Mouse (Mus musculus) hindbrain, embryonic 13.5 days (tissue): ENCODE measurements around the gene Surf1. TPM values are rescaled to one million over a fixed set of nuclear protein-coding genes. Genes with fewer than 3 reads are reported as not detected.

ENCODE experiments used
- ATAC-seq: fragments of 200-750 bp; cut with Nextera tagmentation; 2 replicates; pipeline ENCODE4 v1.8.0; 2017; ENCODE audit warnings: moderate TSS enrichment; ENCODE audit not compliant: low FRiP score
- H3K27ac ChIP-seq: fragments of 300-500 bp; sonication (generic); 2 replicates; pipeline ENCODE4 v1.5.1; 2015; ENCODE audit warnings: inconsistent platforms, mild to moderate bottlenecking, moderate library complexity
- H3K27me3 ChIP-seq: fragments of 300-500 bp; sonication (generic); 2 replicates; pipeline ENCODE4 v1.6.1; 2015; ENCODE audit warnings: mild to moderate bottlenecking, inconsistent platforms
- H3K36me3 ChIP-seq: fragments of 300-500 bp; sonication (generic); 2 replicates; pipeline ENCODE4 v1.6.1; 2015; ENCODE audit warnings: mild to moderate bottlenecking, inconsistent platforms
- H3K4me1 ChIP-seq: fragments of 300-500 bp; sonication (generic); replicated peaks from 2 replicates; pipeline ENCODE4 v1.6.1; 2015; ENCODE audit warnings: inconsistent platforms
- H3K4me2 ChIP-seq: fragments of 300-500 bp; sonication (generic); 2 replicates; pipeline ENCODE4 v1.6.1; 2015; ENCODE audit warnings: inconsistent platforms, mild to moderate bottlenecking, moderate library complexity
- H3K4me3 ChIP-seq: fragments of 300-500 bp; sonication (generic); 2 replicates; pipeline ENCODE4 v1.5.1; 2015; ENCODE audit warnings: mild to moderate bottlenecking, inconsistent platforms
- H3K9ac ChIP-seq: fragments of 300-500 bp; sonication (generic); 2 replicates; pipeline ENCODE4 v1.6.1; 2015; ENCODE audit warnings: mild to moderate bottlenecking, inconsistent platforms
- H3K9me3 ChIP-seq: fragments of 300-500 bp; sonication (generic); 2 replicates; pipeline ENCODE4 v1.6.1; 2016; ENCODE audit warnings: inconsistent platforms
- WGBS: fragments of 180-500 bp; shearing (Covaris S2); methylation state at CpG from one replicate; pipeline ENCODE4 v1.1.7; 2015; 5-methylcytosine and 5-hydroxymethylcytosine counted together
- polyA plus RNA-seq: library from polyadenylated mRNA; unstranded; fragments of >200 nt; fragmentation: Nextera tagmentation; extraction: Ambion mirVana; gene quantifications from 2 replicates; pipeline ENCODE4 v1.2.1, GENCODE M21; 2015

Gene Surf1
- 77.4 and 85.5 TPM in 2 replicates for polyA plus RNA-seq

DNA sequence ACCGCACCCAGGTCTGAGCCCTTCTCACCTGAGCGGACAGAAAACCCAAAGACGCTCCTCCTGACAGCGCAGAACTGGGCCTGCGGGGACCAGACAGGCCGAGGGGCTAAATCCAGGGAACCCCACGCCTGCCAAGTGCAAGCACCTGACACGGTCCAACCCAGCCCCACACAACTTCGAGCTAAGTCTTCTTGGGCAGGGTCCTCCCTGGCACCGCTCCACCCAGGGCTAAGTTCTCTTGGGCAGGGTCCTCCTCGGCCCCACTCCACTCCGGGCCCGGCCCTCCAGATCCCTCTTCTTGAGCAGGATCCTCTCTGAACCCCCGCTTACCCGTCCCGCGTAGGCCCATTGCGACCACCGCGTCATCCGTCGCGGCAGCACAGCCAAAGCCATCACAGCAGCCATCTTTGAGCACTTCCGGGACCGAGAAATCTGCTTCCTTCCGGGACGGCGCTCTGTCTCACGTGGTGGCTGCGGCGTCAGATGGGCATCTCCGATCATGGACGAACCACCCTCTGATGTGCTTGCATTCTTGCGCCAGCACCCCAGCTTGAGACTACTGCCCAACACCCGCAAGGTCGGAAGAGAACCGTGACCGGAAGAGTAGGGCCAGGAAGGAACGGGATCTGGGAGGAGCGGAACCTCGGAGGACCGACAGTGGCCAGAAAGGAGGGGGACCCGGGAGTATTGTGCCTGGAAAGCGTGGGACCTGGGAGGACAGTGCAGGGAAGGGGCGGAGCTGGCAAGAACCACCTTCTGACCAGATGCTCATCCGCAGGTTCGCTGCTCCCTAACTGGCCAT is at the start of gene Surf1, which contains the start of gene Surf2:
Gene Surf1, minus strand, starts transcription at position 604 of the 802 bp plus-strand sequence.
Gene Surf2, plus strand, starts transcription at position 441 of the 802 bp plus-strand sequence.
- H3K4me3 ChIP-seq = peak within 1 kb of the TSS; percentile 62
- H3K27ac ChIP-seq = peak within 1 kb of the TSS; percentile 83
- no peaks in the 10 kb centered on the region for H3K9me3 ChIP-seq
- H3K27me3 ChIP-seq = no peaks in the 10 kb centered on the region
- peaks cover 70% of the 10 kb centered on the region for H3K36me3 ChIP-seq
- peak within 1 kb of the TSS; percentile 100 for H3K4me2 ChIP-seq
- peak; percentile 80 for ATAC-seq
- H3K9ac ChIP-seq = peak within 1 kb of the TSS; percentile 91
- peaks cover 51% of the 10 kb centered on the region for H3K4me1 ChIP-seq
- WGBS = 2% methylated on average over 47 of the region's 47 CpGs

DNA sequence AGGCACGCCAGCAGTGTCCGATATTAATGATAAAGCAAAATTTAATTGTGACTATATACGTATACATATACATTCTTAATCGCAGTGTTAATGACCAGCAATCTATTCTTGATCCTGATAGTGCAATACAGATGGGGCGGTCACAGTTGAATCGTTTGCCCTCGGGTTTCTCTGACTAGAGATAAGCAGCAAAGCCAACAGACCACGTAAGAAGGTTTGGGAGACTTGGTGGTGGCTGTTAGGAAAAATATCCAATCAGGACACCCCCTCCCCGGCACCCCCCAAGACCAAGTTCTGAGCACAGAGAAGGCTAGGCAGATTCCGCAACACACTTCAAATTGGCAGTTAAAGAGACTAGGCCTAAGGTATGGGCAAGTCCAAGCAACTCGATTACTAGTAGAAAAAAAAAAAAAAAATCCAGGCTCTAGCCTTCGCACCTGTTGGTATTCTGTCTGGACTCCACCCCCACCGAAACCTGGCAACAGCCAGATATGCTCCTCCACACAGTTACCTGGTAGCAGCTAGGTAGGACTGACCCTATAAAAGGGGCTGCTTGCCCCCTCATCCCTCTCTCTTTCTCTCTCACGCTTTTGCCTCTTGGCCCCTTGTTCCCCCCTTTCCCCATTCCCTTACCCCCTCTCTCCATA is 48.5 kb upstream of the Surf1 start:
- H3K9ac ChIP-seq = peak overlapping the region; percentile 80
- peak; percentile 55 for ATAC-seq
- H3K4me1 ChIP-seq = peaks cover 36% of the 10 kb centered on the region
- no peaks in the 10 kb centered on the region for H3K9me3 ChIP-seq
- peaks cover 19% of the 10 kb centered on the region for H3K36me3 ChIP-seq
- WGBS = 15% methylated on average over 14 of the region's 14 CpGs
- peak overlapping the region; percentile 94 for H3K4me2 ChIP-seq
- peak overlapping the region; percentile 98 for H3K27ac ChIP-seq
- no peaks in the 10 kb centered on the region for H3K27me3 ChIP-seq
- peak overlapping the region; percentile 58 for H3K4me3 ChIP-seq

DNA sequence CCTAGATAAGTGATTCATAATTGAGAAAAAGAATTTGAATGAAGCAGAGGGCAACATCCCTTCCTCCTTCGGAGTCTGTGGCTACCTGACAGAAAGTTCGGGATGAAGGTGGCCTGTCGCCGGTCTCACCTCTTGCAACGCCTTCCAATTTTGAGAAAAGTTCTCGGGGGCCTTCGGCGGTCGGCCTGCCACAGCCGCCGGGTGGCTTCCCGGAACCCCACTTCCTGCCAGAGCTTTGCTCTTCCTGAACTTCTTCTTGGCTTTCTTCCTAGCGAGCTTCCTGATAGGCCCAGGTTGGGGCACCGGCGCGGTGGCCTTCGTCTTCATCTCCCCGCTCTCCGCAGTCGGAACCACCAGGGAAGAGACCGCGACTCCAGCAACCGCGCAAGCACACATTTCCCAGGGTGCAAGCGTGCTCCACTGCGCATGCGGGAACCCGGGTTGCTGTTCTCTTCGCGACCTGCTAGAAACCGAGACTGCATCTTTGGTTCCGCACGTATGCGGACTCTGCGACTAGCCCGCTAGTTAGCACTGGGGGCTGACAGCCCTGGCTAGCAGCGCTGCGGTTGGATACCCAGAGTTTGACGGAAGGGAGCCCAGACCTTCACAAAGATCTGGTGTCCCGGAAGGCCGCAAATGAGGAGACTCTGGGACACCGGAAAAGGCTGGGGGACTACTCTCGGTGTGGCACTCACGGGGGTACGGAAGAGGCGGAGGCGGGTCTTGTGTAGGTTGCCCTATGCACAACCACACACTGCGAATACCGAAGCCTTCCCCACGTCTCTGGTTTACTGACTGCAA is 47.8 kb upstream of the Surf1 start, which contains the start of gene Rexo4:
Gene Rexo4, minus strand, starts transcription at position 464 of the 801 bp plus-strand sequence.
- Histone ChIP-seq H3K36me3 (peaks cover 24% of the 10 kb centered on the region), H3K9me3 (no peaks in the 10 kb centered on the region), H3K27ac (peak within 1 kb of the TSS; percentile 98), H3K9ac (peak within 1 kb of the TSS; percentile 80), H3K4me3 (peak within 1 kb of the TSS; percentile 58), H3K27me3 (no peaks in the 10 kb centered on the region), H3K4me2 (peak within 1 kb of the TSS; percentile 94), H3K4me1 (peaks cover 36% of the 10 kb centered on the region)
- peak; percentile 98 for ATAC-seq
- under 1% methylated on average over 50 of the region's 50 CpGs for WGBS

DNA sequence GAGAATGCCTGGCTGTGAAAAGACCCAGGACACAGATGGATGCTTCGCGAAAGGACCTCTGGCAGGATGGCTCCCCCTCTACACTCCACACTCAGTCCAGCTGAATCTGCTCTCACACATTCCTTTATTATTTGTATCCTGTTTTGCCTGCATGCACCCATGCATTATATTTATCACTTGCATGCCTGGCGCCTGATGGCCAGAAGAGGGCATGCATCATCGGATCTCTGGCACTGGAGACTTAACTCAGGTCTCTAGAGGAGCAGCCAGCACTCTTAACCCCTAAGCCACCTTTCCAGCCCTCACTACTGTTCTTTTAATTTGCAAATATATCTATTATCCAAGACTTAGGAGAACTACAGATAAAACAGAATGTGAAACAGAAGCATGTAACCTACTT is 44.4 kb upstream of the Surf1 start:
- Histone ChIP-seq H3K36me3 (peaks cover 55% of the 10 kb centered on the region), H3K9me3 (no peaks in the 10 kb centered on the region), H3K27ac (no peak overlapping the region), H3K4me2 (no peak overlapping the region), H3K4me3 (no peak overlapping the region), H3K27me3 (no peaks in the 10 kb centered on the region), H3K4me1 (peaks cover 36% of the 10 kb centered on the region), H3K9ac (no peak overlapping the region)
- ATAC-seq = no peak
- 78% methylated on average over 4 of the region's 4 CpGs for WGBS

DNA sequence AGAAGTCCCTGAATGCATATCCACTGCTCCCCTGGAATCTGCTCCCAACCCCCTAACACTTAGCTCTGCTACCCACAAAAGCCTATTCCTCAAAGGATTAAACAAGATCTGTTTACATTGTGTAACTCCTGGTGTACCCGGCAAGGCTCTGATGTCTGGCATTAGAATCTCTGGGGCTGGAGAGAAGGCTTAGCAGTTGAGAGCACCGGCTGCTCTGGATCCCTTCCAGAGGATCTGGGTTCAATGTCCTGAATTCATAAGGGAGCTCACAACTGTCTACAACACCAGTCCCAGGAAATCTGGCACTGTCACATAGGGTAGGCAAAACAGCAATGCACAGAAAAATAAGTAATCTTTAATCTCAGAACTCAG is 41.1 kb upstream of the Surf1 start:
- H3K4me3 ChIP-seq = no peak overlapping the region
- no peaks in the 10 kb centered on the region for H3K27me3 ChIP-seq
- no peak overlapping the region for H3K4me2 ChIP-seq
- no peak for ATAC-seq
- H3K9me3 ChIP-seq = no peaks in the 10 kb centered on the region
- no peak overlapping the region for H3K27ac ChIP-seq
- 100% methylated on average over 2 of the region's 2 CpGs for WGBS
- no peak overlapping the region for H3K9ac ChIP-seq
- peaks cover 20% of the 10 kb centered on the region for H3K4me1 ChIP-seq
- H3K36me3 ChIP-seq = peaks cover 88% of the 10 kb centered on the region

DNA sequence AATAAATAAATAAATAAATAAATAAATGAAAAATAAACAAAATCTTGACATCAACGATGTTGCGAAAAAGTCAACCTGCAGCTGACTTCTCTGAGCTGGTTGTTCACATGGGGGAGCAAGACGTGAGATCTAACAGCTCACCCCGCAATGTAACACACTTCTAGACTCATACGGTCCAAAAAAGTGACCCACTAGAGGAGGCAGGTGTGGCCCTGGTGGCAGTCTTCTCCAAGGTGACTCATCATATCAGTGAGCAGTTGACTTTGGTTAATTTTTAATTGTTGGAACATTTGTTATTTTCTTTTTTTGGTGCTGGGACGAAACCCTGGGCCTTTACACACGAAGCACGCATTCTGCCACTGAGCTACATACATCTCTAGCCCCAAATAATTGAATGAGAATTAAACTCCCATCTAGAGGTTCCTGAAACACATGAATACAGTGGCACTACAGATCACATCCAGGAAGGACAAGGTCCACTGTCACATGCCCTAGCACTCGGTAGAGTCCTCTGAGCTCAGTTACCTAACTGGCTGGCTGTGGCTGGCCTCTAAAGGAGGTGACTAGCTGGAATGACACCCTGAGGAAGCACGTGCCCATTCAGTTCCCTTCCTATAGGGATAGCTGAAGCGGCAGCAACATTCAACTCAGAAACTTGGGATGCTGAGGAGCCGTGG is 40.6 kb upstream of the Surf1 start:
- Histone ChIP-seq H3K4me2 (no peak overlapping the region), H3K9ac (no peak overlapping the region), H3K27me3 (no peaks in the 10 kb centered on the region), H3K36me3 (peaks cover 89% of the 10 kb centered on the region), H3K4me1 (peaks cover 15% of the 10 kb centered on the region), H3K9me3 (no peaks in the 10 kb centered on the region), H3K4me3 (no peak overlapping the region), H3K27ac (no peak overlapping the region)
- WGBS = 93% methylated on average over 12 of the region's 12 CpGs
- no peak for ATAC-seq

DNA sequence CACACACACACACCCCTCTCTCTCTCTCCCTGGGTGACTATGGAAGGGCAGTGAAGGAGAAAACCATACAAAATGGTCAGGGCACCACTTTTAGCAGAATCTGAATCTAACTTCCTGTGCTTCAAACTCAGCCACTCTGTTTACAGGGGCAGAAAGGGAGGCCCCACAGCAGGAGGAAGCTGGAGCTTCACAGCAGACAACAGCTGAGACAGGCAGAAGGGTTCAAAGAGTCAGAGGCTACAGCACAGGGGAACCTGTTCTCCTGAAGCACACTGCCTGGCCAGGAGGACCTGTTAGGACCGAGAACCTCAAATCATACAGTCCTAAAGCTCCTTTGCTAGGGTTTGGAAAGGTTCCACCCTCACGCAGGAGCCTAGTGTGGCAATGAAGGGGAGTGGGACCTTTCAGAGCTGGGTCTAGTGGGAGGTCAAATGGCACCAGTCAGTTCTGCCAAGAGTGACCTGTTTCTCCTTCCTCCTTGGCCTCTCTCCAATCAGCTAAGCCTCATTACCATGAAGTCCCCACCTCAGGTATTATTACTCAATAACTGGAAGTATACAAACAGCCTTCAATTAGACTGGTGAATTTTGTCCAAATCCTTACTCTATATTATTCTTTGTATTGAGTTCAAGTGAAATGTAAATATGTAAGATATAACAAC is 38.5 kb upstream of the Surf1 start:
- WGBS = 96% methylated on average over 2 of the region's 2 CpGs
- H3K9ac ChIP-seq = no peak overlapping the region
- no peaks in the 10 kb centered on the region for H3K9me3 ChIP-seq
- H3K27me3 ChIP-seq = no peaks in the 10 kb centered on the region
- ATAC-seq = no peak
- peaks cover 94% of the 10 kb centered on the region for H3K36me3 ChIP-seq
- H3K4me3 ChIP-seq = no peak overlapping the region
- H3K4me2 ChIP-seq = no peak overlapping the region
- no peaks in the 10 kb centered on the region for H3K4me1 ChIP-seq
- no peak overlapping the region for H3K27ac ChIP-seq

DNA sequence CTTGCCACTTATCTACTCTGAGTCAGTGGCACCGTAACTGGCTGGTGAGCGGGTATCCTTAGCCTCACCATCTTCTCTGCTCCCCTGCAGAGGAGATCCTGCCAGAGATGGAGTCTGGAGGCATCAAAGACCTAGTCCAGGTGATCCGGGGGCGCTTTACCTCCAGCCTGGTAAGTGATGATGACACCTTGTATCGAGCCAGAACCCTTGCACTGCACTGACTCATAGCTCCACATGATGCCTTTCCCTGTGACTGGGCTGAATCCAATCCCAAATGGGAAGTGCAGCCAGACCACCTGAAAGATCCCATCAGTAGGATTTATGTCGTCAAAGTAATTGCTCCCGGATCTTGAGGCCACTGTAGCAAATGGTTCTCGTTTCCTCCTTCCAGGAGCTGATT is 36.5 kb upstream of the Surf1 start:
- Histone ChIP-seq H3K4me1 (no peaks in the 10 kb centered on the region), H3K27me3 (no peaks in the 10 kb centered on the region), H3K27ac (no peak overlapping the region), H3K9me3 (no peaks in the 10 kb centered on the region), H3K9ac (no peak overlapping the region), H3K4me2 (no peak overlapping the region), H3K4me3 (no peak overlapping the region), H3K36me3 (peaks cover 90% of the 10 kb centered on the region)
- no peak for ATAC-seq
- WGBS = 95% methylated on average over 8 of the region's 8 CpGs

DNA sequence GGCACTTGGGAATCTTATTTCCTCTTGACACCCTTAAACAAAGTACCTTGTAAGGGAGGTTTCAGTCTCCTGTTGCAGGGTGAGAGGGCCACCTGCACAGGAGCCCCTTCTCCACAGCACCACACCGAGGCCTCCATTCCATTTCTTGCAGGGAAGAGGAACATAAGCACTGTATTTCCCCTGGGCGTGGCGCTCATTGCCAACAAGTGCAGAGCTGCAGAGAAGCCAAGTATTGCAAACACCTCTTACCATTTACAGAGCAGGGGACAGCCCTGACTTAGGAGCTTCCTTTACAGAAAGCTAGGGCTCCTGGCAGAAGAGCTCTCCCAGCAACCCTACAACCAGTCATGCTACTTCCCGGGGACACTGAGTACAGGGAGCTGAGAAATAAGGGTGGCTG is 35.9 kb upstream of the Surf1 start:
- no peak overlapping the region for H3K4me3 ChIP-seq
- H3K4me1 ChIP-seq = no peaks in the 10 kb centered on the region
- no peaks in the 10 kb centered on the region for H3K27me3 ChIP-seq
- peaks cover 85% of the 10 kb centered on the region for H3K36me3 ChIP-seq
- no peak overlapping the region for H3K27ac ChIP-seq
- no peak overlapping the region for H3K4me2 ChIP-seq
- 96% methylated on average over 4 of the region's 4 CpGs for WGBS
- H3K9me3 ChIP-seq = no peaks in the 10 kb centered on the region
- ATAC-seq = no peak
- H3K9ac ChIP-seq = no peak overlapping the region

DNA sequence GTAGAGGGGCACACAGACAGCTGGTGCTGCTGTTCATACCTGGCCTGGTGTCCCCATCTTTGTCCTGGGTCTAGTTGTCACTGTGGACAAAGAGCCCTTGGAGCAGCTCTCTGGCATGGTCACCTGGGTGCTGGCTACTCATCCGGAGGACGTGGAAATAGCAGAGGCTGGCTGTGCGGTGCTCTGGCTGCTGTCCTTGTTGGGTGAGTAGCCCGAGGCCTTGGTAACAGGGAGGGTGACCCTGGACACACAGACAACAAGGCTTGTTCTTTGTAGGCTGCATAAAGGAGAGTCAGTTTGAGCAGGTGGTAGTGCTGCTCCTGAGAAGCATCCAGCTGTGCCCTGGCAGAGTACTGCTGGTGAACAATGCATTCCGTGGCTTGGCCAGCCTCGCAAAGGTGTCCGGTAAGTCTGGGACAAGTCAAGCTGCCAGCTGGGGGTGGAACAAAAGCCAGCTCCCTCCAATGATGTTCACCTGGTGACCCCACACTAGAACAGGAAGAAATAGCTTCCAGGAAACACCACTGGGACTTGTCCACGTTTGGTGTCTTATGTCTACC is 35.1 kb upstream of the Surf1 start:
- H3K9me3 ChIP-seq = no peaks in the 10 kb centered on the region
- no peak overlapping the region for H3K27ac ChIP-seq
- no peak for ATAC-seq
- no peaks in the 10 kb centered on the region for H3K27me3 ChIP-seq
- H3K4me3 ChIP-seq = no peak overlapping the region
- WGBS = 94% methylated on average over 8 of the region's 8 CpGs
- H3K4me2 ChIP-seq = no peak overlapping the region
- peaks cover 86% of the 10 kb centered on the region for H3K36me3 ChIP-seq
- H3K4me1 ChIP-seq = no peaks in the 10 kb centered on the region
- no peak overlapping the region for H3K9ac ChIP-seq

DNA sequence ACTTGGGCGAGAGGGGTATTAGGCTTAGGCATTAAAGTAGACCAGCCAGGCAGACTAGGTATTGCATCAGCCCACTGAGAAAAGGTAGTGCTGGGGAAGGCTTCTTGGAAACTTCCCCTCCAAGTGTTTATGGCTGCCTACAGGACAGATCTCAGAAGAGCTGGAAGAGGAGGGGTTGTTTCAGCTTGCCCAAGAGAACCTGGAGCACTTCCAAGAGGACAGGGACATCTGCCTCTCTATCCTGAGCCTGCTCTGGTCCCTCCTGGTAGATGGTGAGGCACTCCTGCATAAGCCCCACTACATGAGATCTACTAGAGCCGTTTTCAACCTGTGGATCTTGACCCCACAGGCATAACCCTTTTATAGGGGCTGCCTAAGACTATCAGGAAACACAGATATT is 34.1 kb upstream of the Surf1 start:
- ATAC-seq = no peak
- Histone ChIP-seq H3K27ac (no peak overlapping the region), H3K27me3 (no peaks in the 10 kb centered on the region), H3K9me3 (no peaks in the 10 kb centered on the region), H3K36me3 (peaks cover 77% of the 10 kb centered on the region), H3K9ac (no peak overlapping the region), H3K4me1 (no peaks in the 10 kb centered on the region), H3K4me3 (no peak overlapping the region), H3K4me2 (no peak overlapping the region)
- 94% methylated on average over 2 of the region's 2 CpGs for WGBS
